Mouse (Mus musculus) urinary bladder, adult 18-20 months (tissue): ENCODE results near the gene Klhdc10.

Experiments used
- DNase-seq, 2 experiments: peaks; one replicate each; pipeline ENCODE4 v3.0.0; 2022; ENCODE audit warnings: low spot score in 2 of 2, mixed read lengths in 2 of 2

The Klhdc10 gene

GRCm38 (mm10) chr6:30402091-30402491, 423 bp downstream of the Klhdc10 start:
- DNase-seq, result no peak

DNA sequence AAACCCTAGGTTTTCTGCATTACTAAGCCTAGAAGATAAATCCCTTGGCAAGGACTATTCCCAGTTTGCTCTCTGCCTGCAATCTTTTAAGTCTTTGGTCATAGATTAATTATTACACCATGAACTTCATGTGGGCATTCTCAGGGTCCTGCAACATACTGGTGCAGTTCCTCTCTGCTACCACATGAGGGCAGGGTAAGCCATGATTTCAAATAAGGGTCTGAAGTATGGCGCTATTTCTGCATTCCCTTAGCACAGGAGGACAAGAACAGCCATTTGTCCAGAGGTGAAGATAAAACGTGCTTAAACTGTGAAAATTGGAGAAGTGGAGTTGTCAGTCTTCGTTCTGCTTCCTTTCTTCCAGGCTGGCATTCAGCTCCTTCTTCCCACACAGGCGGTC, 1.8 kb downstream of the Klhdc10 start:
- peak in 1 of 2 experiments; percentile 37 for DNase-seq

GRCm38 (mm10) chr6:30404671-30405070, 3.0 kb downstream of the Klhdc10 start:
- DNase-seq, result no peak

DNA sequence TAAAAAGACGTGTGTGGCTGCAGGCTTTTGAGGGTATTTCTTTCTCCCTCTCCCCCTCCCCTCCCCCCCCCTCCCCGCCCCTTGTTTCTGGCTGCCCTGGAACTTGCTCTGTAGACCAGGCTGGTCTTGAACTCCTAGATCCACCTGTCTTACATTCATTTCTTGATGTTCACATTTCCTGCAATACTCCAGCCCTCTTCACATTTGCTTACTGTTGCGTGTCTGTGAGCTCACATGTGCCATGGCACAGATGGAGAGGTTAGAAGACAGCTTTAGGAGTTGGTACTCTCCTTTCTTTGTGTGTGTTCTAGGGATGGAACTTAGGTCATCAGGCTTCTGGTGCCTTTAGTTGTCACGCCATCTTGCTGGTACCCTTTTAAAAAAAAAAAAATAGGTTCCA, 6.6 kb downstream of the Klhdc10 start:
- DNase-seq, result no peak

GRCm38 (mm10) chr6:30409399-30410093, 7.9 kb downstream of the Klhdc10 start:
- no peak for DNase-seq

GRCm38 (mm10) chr6:30411311-30411710, 9.6 kb downstream of the Klhdc10 start:
- DNase-seq, result no peak

GRCm38 (mm10) chr6:30416126-30416525, 14.5 kb downstream of the Klhdc10 start:
- no peak for DNase-seq

- DNase-seq, result no peak
These were observed 15.1 kb downstream of the Klhdc10 start for GRCm38 (mm10) chr6:30416801-30417200.

GRCm38 (mm10) chr6:30432461-30433192, 31.0 kb downstream of the Klhdc10 start:
- no peak for DNase-seq

DNA sequence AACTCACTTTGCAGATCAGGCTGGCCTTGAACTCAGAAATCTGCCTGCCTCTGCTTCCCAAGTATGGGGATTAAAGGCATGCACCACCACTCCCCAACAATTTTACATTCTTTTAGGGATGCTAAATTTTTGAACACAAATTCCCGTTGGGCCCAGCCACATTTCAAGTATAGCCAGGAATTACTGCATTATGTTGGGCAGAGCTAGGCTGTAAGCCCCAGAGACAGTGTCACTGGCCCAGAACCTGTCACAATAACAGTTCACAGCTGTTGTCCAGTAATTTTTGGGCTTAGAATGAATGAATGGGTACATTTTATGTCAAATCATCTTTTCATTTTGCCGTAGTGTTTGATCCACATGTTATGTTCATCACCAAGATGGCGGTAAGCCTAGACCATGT, 34.8 kb downstream of the Klhdc10 start:
- no peak for DNase-seq

DNA sequence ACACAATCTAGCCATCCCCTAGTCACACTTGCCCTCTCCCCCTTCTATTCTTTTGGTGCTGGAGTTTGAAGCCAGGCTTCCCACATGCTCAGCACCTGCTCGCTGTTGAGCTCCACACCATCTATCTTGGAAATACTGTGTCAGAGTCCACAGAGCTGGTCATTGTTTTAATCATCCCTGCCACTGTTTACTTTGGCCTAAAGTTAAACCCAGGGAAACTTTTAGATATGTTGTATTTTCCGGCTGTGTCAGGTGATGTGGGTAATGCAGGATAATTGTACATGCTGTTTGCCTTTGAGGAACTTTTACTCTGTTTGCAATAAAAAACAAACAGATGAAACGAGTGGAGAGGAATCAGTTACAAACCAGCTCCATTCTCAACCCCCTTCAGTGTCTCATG, 35.4 kb downstream of the Klhdc10 start:
- no peak for DNase-seq

GRCm38 (mm10) chr6:30439576-30439975, 37.9 kb downstream of the Klhdc10 start:
- no peak for DNase-seq

GRCm38 (mm10) chr6:30456991-30457390, 55.3 kb downstream of the Klhdc10 start:
- no peak for DNase-seq

- no peak for DNase-seq
These were observed 57.0 kb downstream of the Klhdc10 start for GRCm38 (mm10) chr6:30458626-30459025.

- DNase-seq, result no peak
These were observed 57.5 kb downstream of the Klhdc10 start for GRCm38 (mm10) chr6:30459056-30459747.

DNA sequence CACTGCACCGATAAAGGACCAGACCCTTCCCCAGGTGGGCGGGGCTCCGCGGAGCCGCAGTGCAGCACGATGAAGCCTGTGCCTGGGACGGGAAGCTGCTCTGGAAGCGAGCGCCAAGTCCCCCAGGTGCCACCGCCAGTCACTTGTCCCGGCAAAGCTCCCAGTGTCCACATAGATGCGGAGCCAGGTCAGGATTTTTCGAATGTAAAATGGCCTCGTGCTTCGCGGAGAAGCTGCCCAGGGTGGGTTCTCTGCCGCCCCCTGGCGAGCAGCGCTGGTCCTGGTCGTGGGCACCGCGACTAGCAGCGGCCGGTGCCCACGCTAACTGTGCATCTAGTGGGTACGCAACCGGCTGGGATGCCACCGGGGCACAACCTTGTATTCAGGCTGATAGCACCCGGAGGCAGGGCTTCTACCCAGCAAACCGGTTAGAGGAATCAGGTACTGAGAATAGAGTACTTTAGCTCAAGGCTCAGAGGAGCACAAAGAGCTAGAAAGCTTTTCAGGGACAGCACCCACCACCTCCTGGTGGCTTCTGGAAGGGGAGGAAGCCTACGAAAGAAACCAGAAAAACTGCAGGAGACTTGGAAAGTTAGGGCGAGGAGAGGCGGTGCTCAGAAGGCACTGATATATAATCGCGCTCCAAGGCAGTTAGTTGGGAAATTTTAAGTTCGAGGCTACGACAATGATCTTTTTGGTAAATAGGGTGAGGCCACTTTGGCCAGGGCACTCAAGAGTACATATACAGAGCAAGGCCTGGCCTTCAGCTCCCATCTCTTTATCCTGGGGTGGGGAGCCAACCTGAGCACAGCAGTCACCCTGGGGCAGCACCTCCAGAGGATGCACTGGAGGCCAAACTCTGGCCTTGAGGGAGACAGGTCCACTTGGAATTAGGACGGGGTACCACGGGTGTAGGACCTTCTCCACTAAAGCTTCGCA, 58.4 kb downstream of the Klhdc10 start:
- DNase-seq, result peak; percentile 55 to 65

DNA sequence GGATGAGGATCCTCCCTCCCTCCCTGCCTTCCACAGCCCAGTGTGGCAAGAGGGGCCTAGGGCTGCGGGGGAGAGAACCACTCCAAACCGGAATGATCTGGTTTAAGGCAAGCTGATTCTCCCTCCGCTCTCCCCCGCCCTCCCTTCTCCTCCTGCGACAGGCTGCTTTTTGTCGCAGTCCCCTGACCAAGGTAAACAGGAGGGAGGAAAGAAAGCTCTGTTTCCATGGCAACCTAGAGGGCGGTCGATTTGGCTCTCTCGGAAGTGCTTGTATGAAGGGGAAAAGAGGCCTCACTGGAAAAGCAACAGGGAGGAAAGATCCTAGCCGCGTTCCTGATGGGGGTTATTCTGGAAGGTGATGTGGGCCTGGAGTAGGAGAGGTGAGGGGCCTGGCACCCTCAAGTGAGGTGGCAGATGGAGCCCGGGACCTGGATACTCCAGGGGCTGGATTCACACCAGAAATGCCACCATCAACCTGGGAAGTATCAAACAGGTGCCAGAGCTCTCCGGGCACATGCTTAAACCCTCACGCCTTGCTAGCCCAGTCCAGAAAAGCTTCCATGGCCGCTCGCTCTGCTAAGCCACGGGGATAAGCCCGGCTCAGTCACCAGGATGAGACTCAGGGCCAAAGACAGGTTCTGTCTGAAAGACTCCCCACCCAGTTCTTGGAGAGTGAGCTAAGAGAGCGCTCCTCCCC, 59.2 kb downstream of the Klhdc10 start:
- no peak for DNase-seq

DNA sequence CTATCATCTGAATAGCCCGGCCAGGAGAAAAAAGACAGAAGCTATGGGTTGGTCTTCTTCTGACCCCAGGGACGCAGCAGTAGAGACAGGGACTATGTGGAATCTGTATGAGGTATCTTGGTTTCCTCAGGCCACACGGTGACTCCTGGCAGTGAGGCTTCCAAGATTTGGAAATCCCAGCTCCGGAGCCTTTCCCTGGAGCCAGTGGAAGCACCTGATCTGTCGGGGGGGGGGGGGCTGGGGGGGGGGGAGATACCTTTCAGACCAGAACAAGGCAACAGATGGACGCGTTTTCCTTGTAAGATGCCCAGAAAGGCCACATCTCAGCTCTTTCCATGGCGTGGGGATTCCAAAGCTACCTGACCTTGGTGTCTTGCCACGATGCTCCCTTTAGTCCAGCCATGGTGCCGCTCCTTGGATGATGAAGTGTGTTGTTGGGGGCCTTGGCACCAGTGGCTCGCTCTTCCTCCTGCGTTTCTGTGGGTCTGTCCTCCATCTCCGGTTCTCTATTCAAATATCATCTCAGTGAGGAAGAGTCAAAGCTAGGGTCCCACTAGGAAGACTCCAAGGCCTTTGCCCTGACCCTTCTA, 60.2 kb downstream of the Klhdc10 start:
- no peak for DNase-seq

GRCm38 (mm10) chr6:30462822-30463221, 61.2 kb downstream of the Klhdc10 start:
- peak in 1 of 2 experiments; percentile 56 for DNase-seq

DNA sequence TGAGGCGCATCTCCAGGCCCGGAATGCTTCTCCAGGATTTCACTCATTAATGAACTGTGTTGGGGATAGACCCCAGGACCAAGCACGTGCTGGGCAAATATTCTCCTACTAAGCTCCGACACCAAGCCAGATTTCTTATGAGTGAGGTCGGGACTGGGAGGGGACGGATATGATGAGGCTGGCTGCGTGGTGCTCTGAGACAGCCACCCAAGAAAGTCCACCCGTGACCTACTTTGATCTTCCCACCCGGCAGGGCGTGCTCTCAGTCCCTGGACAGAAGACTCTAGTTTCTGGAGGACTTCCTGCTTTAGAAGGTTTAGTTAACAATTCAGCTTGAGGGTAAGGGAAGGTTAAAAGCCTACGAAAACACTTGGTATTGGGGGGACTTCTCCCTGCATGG, 63.9 kb downstream of the Klhdc10 start:
- DNase-seq, result no peak

- DNase-seq, result no peak
These were observed 66.4 kb downstream of the Klhdc10 start for GRCm38 (mm10) chr6:30468058-30468457.
